Mouse (Mus musculus) embryo, embryonic 10 days (tissue): ENCODE data around the gene Pmp22.

Experiments used
- DNase-seq: peaks from one replicate; pipeline ENCODE4 v3.0.0-alpha.2; 2015; ENCODE audit warnings: low spot score

The Pmp22 gene

GRCm38 (mm10) chr11:63163550-63163949 lies 34.8 kb downstream of the Pmp22 start:
- DNase-seq = no peak

- no peak for DNase-seq
These were observed 35.4 kb downstream of the Pmp22 start for GRCm38 (mm10) chr11:63163986-63164682.

- peak; percentile 28 for DNase-seq
These were observed 36.1 kb downstream of the Pmp22 start for GRCm38 (mm10) chr11:63164756-63165484.

GRCm38 (mm10) chr11:63167826-63168225 lies 39.0 kb downstream of the Pmp22 start:
- DNase-seq = no peak

GRCm38 (mm10) chr11:63168551-63169258 lies 39.9 kb downstream of the Pmp22 start:
- DNase-seq = peak; percentile 59

GRCm38 (mm10) chr11:63171977-63172376 lies 43.2 kb downstream of the Pmp22 start:
- peak; percentile 39 for DNase-seq

- no peak for DNase-seq
These were observed 44.8 kb downstream of the Pmp22 start for GRCm38 (mm10) chr11:63173604-63174003.

GRCm38 (mm10) chr11:63175302-63175701 lies 46.5 kb downstream of the Pmp22 start:
- peak; percentile 53 for DNase-seq

- no peak for DNase-seq
These were observed 47.6 kb downstream of the Pmp22 start for GRCm38 (mm10) chr11:63176416-63176815.

- peak; percentile 78 for DNase-seq
These were observed 51.7 kb downstream of the Pmp22 start for GRCm38 (mm10) chr11:63180262-63181101.

GRCm38 (mm10) chr11:63188803-63189202 lies 60.0 kb downstream of the Pmp22 start:
- DNase-seq = no peak

GRCm38 (mm10) chr11:63198070-63198469 lies 69.3 kb downstream of the Pmp22 start:
- DNase-seq = no peak

- DNase-seq = no peak
These were observed 73.3 kb downstream of the Pmp22 start for GRCm38 (mm10) chr11:63201989-63202535.
